Mouse (Mus musculus) forebrain, embryonic 13.5 days (tissue): ENCODE measurements around the gene Txk. TPM values are rescaled to one million over a fixed set of nuclear protein-coding genes. Genes with fewer than 3 reads are reported as not detected.

Source experiments
- ATAC-seq: fragments of 200-750 bp; cut with Nextera tagmentation; 2 replicates; pipeline ENCODE4 v1.8.0; 2017
- H3K27ac ChIP-seq: fragments of 300-500 bp; sonication (generic); 2 replicates; pipeline ENCODE4 v1.5.1; 2015; ENCODE audit warnings: inconsistent platforms, mild to moderate bottlenecking, moderate library complexity
- H3K27me3 ChIP-seq: fragments of 300-500 bp; sonication (generic); 2 replicates; pipeline ENCODE4 v1.6.1; 2015; ENCODE audit warnings: mild to moderate bottlenecking, inconsistent platforms
- H3K36me3 ChIP-seq: fragments of 300-500 bp; sonication (generic); 2 replicates; pipeline ENCODE4 v1.6.1; 2015; ENCODE audit warnings: mild to moderate bottlenecking, inconsistent platforms; ENCODE audit not compliant: poor library complexity, severe bottlenecking
- H3K4me1 ChIP-seq: fragments of 300-500 bp; sonication (generic); 2 replicates; pipeline ENCODE4 v1.6.1; 2015; ENCODE audit warnings: inconsistent platforms
- H3K4me2 ChIP-seq: fragments of 300-500 bp; sonication (generic); 2 replicates; pipeline ENCODE4 v1.6.1; 2015; ENCODE audit warnings: inconsistent platforms, mild to moderate bottlenecking, moderate library complexity
- H3K4me3 ChIP-seq: fragments of 300-500 bp; sonication (generic); 2 replicates; pipeline ENCODE4 v1.5.1; 2015; ENCODE audit warnings: mild to moderate bottlenecking, inconsistent platforms
- H3K9ac ChIP-seq: fragments of 300-500 bp; sonication (generic); 2 replicates; pipeline ENCODE4 v1.6.1; 2015; ENCODE audit warnings: mild to moderate bottlenecking, inconsistent platforms
- H3K9me3 ChIP-seq: fragments of 300-500 bp; sonication (generic); replicated peaks from 2 replicates; pipeline ENCODE4 v1.6.1; 2016; ENCODE audit warnings: inconsistent platforms
- WGBS: fragments of 180-500 bp; shearing (Covaris S2); methylation state at CpG from one replicate; pipeline ENCODE4 v1.1.7; 2015; 5-methylcytosine and 5-hydroxymethylcytosine counted together
- polyA plus RNA-seq: library from polyadenylated mRNA; unstranded; fragments of >200 nt; fragmentation: Nextera tagmentation; extraction: Ambion mirVana; gene quantifications from 2 replicates; pipeline ENCODE4 v1.2.1, GENCODE M21; 2015

Txk gene
- polyA plus RNA-seq, 1 experiment from 2014 or later = 0.08 TPM

DNA sequence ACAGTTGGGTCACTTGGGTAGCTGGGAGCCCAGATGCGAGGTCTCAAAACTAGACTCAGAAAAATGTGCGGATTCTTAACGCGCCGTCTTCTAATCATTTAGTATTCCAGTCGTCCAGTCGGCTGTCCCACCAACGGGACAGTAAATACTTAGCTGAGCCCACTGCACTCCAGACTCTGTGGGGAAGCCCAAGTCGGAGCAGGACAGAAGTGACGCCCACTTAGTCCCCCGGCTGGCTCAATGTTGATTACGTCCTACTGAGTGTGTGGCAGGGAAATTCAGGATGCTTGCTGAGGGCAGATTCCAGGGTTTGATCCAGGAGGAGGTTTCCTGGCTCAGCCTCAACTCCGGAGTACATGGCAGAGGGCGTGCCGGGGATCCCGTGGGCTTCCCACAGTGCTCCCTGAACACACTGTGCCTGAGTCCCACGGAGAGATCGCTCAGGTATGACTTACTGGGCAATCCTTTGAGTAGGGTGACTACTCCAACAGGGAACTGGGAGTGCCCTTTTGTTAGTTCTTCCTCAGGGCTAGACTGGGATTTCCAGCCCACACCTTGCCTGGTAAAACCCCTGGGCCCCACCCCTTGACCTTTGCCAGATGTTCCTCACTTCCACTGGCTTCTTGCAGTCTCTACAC, 104.5 kb downstream of the Txk start:
- Histone ChIP-seq H3K36me3 (no peaks in the 10 kb centered on the region), H3K4me3 (peak overlapping the region; percentile 52), H3K9ac (peak overlapping the region; percentile 56; the same call in 1 of the 2 replicates), H3K27ac (no peak overlapping the region), H3K27me3 (peaks cover 54% of the 10 kb centered on the region), H3K4me2 (peak overlapping the region; percentile 89), H3K4me1 (peaks cover 11% of the 10 kb centered on the region; the same call in 1 of the 2 replicates), H3K9me3 (no peaks in the 10 kb centered on the region)
- peak; percentile 69 for ATAC-seq
- whole genome bisulfite sequencing = 8% methylated on average over 18 of the region's 18 CpGs

GRCm38 (mm10) chr5:72647418-72647907, 105.1 kb downstream of the Txk start, which contains the start of gene Nipal1:
Nipal1 (plus strand) TSS chr5:72647795.
- peak within 1 kb of the TSS; percentile 52 for H3K4me3 ChIP-seq
- peaks cover 11% of the 10 kb centered on the region; the same call in 1 of the 2 replicates for H3K4me1 ChIP-seq
- H3K27me3 ChIP-seq = peaks cover 54% of the 10 kb centered on the region
- no peaks in the 10 kb centered on the region for H3K9me3 ChIP-seq
- peak within 1 kb of the TSS; percentile 56; the same call in 1 of the 2 replicates for H3K9ac ChIP-seq
- ATAC-seq = peak; percentile 96
- H3K4me2 ChIP-seq = peak within 1 kb of the TSS; percentile 89
- H3K27ac ChIP-seq = no peak within 1 kb of the TSS
- no peaks in the 10 kb centered on the region for H3K36me3 ChIP-seq
- WGBS = under 1% methylated on average over 25 of the region's 25 CpGs

- Histone ChIP-seq H3K4me1 (peaks cover 11% of the 10 kb centered on the region; the same call in 1 of the 2 replicates), H3K9ac (0 out of 2 replicates have a peak overlapping the region, but pooled peaks have one; percentile 49), H3K4me2 (peak overlapping the region; percentile 89), H3K9me3 (no peaks in the 10 kb centered on the region), H3K4me3 (peak overlapping the region; percentile 52), H3K36me3 (no peaks in the 10 kb centered on the region), H3K27ac (no peak overlapping the region), H3K27me3 (peaks cover 54% of the 10 kb centered on the region)
- WGBS = 26% methylated on average over 10 of the region's 10 CpGs
- no peak for ATAC-seq
These were observed 105.6 kb downstream of the Txk start for GRCm38 (mm10) chr5:72646996-72647395.

DNA sequence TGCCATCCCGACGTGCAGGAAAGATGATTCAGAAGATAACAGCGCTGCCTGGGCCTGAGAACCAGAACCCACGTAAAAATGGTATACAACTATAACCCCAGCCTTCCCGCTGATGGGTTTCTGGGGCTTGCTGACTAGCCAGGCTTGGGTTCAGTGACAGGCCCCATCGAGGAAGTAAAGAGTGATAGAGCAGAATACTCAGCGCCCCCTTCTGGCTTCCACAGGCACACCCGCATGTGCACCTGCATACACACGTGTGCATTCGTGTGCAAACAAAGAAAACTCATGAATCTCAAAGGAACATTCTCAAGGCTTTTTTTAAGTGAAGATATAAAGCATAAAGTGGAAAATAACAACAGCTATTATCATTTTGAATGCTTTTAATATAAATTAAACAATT, 106.4 kb downstream of the Txk start:
- Histone ChIP-seq H3K4me3 (no peak overlapping the region), H3K4me1 (peaks cover 11% of the 10 kb centered on the region; the same call in 1 of the 2 replicates), H3K4me2 (no peak overlapping the region), H3K27me3 (peaks cover 49% of the 10 kb centered on the region), H3K27ac (no peak overlapping the region), H3K9me3 (no peaks in the 10 kb centered on the region), H3K36me3 (no peaks in the 10 kb centered on the region), H3K9ac (no peak overlapping the region)
- 38% methylated on average over 10 of the region's 10 CpGs for WGBS
- ATAC-seq = no peak

Other genes starting within 250 kb of the Txk start
- 0.06 and 0.09 TPM in 2 replicates for gene Corin, start 248.3 kb downstream of the Txk start, polyA plus RNA-seq
- gene Nfxl1, start 193.1 kb downstream of the Txk start, polyA plus RNA-seq = 12.5 and 13.3 TPM in 2 replicates
- gene Zar1, start 171.5 kb downstream of the Txk start, polyA plus RNA-seq = 0.63 and 1.1 TPM in 2 replicates
- 3.0 TPM in 2 replicates for gene Gm5868, start 165.2 kb downstream of the Txk start, polyA plus RNA-seq
- gene Cnga1, start 108.5 kb downstream of the Txk start, polyA plus RNA-seq = not detected in 2 replicates
- gene Nipal1, start 105.0 kb downstream of the Txk start, polyA plus RNA-seq = 0.36 and 1.4 TPM in 2 replicates
- gene Tec, start 115.7 kb upstream of the Txk start, polyA plus RNA-seq = 3.1 TPM in 2 replicates
- gene Slain2, start 161.5 kb upstream of the Txk start, polyA plus RNA-seq = 14.4 and 14.7 TPM in 2 replicates
- not detected in 2 replicates for gene Gm10135, start 221.9 kb upstream of the Txk start, polyA plus RNA-seq